Mouse (Mus musculus) limb, embryonic 11.5 days (tissue): ENCODE data around the gene Gpn2. TPM values are rescaled to one million over a fixed set of nuclear protein-coding genes. Genes with fewer than 3 reads are reported as not detected.

Experiments
- ATAC-seq: fragments of 200-750 bp; cut with Nextera tagmentation; 2 replicates; pipeline ENCODE4 v1.8.0; 2017; ENCODE audit warnings: low read depth; ENCODE audit not compliant: insufficient number of reproducible peaks, low FRiP score, low TSS enrichment
- DNase-seq: peaks from one replicate; pipeline ENCODE4 v3.0.0-alpha.2; 2015; ENCODE audit warnings: low spot score
- H3K27ac ChIP-seq: fragments of 300-500 bp; sonication (generic); replicated peaks from 2 replicates; pipeline ENCODE4 v1.5.1; 2014; ENCODE audit warnings: low read depth, mild to moderate bottlenecking, low read length
- H3K27me3 ChIP-seq: fragments of 300-500 bp; sonication (generic); 2 replicates; pipeline ENCODE4 v1.6.1; 2014; ENCODE audit warnings: mild to moderate bottlenecking, low read length, mixed read lengths; ENCODE audit not compliant: control insufficient read depth, insufficient read depth
- H3K36me3 ChIP-seq: fragments of 300-500 bp; sonication (generic); 2 replicates; pipeline ENCODE4 v1.6.1; 2014; ENCODE audit warnings: mild to moderate bottlenecking, low read length, moderate library complexity, mixed read lengths; ENCODE audit not compliant: control insufficient read depth, insufficient read depth
- H3K4me1 ChIP-seq: fragments of 300-500 bp; sonication (generic); 2 replicates; pipeline ENCODE4 v1.6.1; 2014; ENCODE audit warnings: low read length, mixed read lengths; ENCODE audit not compliant: control insufficient read depth, insufficient read depth
- H3K4me2 ChIP-seq: fragments of 300-500 bp; sonication (generic); 2 replicates; pipeline ENCODE4 v1.6.1; 2014; ENCODE audit warnings: low read depth, mild to moderate bottlenecking, moderate library complexity; ENCODE audit not compliant: severe bottlenecking
- H3K4me3 ChIP-seq: fragments of 300-500 bp; sonication (generic); 2 replicates; pipeline ENCODE4 v1.5.1; 2014; ENCODE audit warnings: low read depth, low read length
- H3K9ac ChIP-seq: fragments of 300-500 bp; sonication (generic); 2 replicates; pipeline ENCODE4 v1.6.1; 2014; ENCODE audit warnings: mild to moderate bottlenecking, low read length
- H3K9me3 ChIP-seq: fragments of 300-500 bp; sonication (generic); 2 replicates; pipeline ENCODE4 v1.6.1; 2016; ENCODE audit warnings: low read length; ENCODE audit not compliant: control insufficient read depth
- WGBS: fragments of 180-500 bp; shearing (Covaris S2); extraction: QIAGEN DNeasy Blood & Tissue Kit; methylation state at CpG from one replicate; pipeline ENCODE4 v1.1.7; 2014; 5-methylcytosine and 5-hydroxymethylcytosine counted together
- polyA plus RNA-seq: library from polyadenylated mRNA; unstranded; fragments of >200 nt; fragmentation: Nextera tagmentation; extraction: Ambion mirVana; gene quantifications from 2 replicates; pipeline ENCODE4 v1.2.1, GENCODE M21; 2014

Gpn2 gene
- polyA plus RNA-seq, 1 experiment from 2014 or later, result 26.6 TPM

DNA sequence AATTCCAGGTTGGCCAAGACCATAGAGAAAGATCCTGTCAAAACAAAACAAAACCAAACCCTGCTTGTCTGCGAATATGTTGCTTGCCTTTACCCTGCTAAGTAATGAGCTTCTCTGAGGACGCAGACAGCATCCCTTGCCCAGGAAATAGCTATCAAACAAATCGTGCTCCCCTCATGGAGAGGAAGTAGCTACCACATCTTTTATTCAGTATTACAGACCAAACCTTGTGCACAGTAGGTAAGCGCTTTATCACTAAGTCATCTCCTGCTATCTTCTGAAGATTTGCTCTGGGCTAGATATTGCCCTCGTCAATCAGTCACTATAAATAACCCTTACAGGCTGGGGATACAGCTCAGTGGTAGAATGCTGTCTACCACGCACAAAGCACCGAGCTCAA, 45.0 kb downstream of the Gpn2 start:
- no peaks in the 10 kb centered on the region for H3K9me3 ChIP-seq
- DNase-seq, result no peak
- no peaks in the 10 kb centered on the region for H3K27me3 ChIP-seq
- no peak overlapping the region for H3K4me3 ChIP-seq
- peaks cover 2% of the 10 kb centered on the region for H3K36me3 ChIP-seq
- WGBS, result 86% methylated on average over 7 of the region's 7 CpGs
- peaks cover 5% of the 10 kb centered on the region; the same call in 1 of the 2 replicates for H3K4me1 ChIP-seq
- H3K9ac ChIP-seq, result no peak overlapping the region
- no peak for ATAC-seq
- no peak overlapping the region for H3K4me2 ChIP-seq
- no peak overlapping the region for H3K27ac ChIP-seq

DNA sequence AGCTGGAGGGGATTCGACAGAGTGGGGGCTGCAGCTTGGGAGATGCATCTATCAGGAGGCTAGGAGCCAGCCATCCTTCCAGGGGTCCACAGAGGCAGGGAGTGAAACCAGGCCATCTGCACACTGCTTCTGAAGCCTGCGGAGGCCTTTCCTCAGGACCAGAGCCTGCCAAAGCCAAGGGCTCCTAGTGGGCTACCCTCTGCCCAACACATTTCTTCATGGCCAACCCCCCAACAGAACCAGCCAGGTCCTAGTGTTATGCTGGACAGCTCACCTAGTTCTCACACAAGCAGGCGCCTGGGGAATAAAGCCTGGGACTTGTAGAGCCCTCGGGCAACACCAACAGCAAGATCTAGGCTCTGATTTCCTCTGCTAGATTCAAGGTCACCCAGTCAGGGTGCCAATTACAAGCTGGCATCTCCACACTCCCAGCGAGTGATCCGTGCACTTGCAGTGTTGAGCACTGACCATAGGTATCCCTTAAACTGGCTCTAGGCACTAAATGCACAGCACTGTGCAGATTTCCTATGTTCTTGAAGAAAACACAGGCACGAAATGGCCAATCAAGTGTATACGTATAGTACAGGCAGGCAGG, 46.3 kb downstream of the Gpn2 start:
- Histone ChIP-seq H3K36me3 (peaks cover 2% of the 10 kb centered on the region; the same call in 1 of the 2 replicates), H3K4me3 (no peak overlapping the region), H3K27me3 (no peaks in the 10 kb centered on the region), H3K9ac (no peak overlapping the region), H3K27ac (no peak overlapping the region), H3K9me3 (no peaks in the 10 kb centered on the region), H3K4me1 (peaks cover 5% of the 10 kb centered on the region; the same call in 1 of the 2 replicates), H3K4me2 (no peak overlapping the region)
- WGBS, result 90% methylated on average over 8 of the region's 8 CpGs
- ATAC-seq (no peak), DNase-seq (no peak)

DNA sequence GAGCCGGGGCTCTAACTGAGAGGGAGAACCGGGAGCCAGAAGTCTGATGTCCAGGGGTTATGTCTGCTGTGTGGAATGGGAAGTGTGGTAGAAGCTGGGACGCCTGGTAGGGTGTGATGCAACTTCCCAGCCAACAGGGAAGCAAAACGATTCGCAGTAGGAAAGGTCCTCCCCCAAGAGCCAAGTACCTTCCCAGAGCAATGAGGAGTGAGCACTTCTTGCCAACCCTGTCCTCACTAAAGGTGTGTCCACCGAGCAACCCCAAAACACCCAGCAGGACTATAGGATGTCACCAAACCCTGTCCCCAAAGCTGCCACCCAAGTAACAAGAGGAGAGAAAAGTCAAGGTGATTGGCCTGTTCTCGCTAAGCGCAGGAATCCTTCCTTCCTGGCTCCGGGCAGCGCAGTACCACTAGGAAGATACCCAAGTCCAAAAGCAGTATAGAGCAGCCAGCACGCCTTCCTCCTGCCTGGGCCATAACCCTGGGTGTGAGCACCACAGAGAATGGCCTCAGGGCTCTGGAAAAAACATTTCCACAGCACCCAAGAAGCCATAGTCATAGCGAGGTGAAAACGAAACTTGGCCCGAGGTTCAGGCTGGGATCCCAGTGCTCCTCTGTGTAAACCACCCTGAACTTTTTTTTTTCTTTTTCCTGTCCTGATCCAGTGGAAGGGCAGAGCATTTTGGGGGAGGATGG, 47.1 kb downstream of the Gpn2 start:
- Histone ChIP-seq H3K4me3 (no peak overlapping the region), H3K4me1 (peaks cover 5% of the 10 kb centered on the region; the same call in 1 of the 2 replicates), H3K9me3 (no peaks in the 10 kb centered on the region), H3K36me3 (no peaks in the 10 kb centered on the region), H3K4me2 (no peak overlapping the region), H3K27ac (no peak overlapping the region), H3K27me3 (no peaks in the 10 kb centered on the region), H3K9ac (no peak overlapping the region)
- DNase-seq (no peak), ATAC-seq (no peak)
- WGBS, result 78% methylated on average over 14 of the region's 14 CpGs

DNA sequence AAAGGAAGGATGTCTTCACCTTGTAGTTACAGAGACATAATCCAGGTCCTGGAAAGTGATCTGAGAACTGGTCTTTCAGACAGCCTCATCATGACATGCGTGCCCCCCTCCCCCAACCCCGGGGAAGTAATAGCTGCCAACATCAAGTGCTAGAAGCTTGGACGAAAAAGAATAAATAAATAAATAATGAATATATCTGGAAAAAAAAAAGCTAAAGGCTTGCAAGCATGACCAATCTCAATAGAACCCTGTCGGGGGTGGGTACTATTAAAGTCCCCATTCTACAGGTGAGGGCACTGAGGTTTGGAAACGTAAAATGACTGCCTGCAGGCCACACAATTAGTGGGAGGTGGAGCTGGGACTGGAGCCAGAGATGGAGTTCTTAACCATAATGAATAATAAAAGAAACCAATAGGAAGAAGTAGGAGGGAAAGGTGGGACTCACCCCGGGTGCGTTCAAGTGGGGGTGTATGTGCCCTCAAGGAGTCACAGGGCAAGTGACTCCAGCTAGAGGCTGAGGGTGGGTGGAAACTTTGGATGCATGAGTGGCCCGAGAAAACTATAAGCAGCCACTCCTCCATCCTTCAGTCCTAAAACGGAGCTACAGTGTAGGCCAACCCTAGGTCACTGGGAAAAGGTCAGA, 47.7 kb downstream of the Gpn2 start:
- Histone ChIP-seq H3K4me3 (peak overlapping the region; percentile 80), H3K27me3 (no peaks in the 10 kb centered on the region), H3K4me1 (peaks cover 5% of the 10 kb centered on the region; the same call in 1 of the 2 replicates), H3K4me2 (peak overlapping the region; percentile 94), H3K9me3 (no peaks in the 10 kb centered on the region), H3K36me3 (no peaks in the 10 kb centered on the region), H3K9ac (peak overlapping the region; percentile 97), H3K27ac (no peak overlapping the region)
- no peak for DNase-seq
- ATAC-seq, result no peak
- 53% methylated on average over 9 of the region's 9 CpGs for WGBS

DNA sequence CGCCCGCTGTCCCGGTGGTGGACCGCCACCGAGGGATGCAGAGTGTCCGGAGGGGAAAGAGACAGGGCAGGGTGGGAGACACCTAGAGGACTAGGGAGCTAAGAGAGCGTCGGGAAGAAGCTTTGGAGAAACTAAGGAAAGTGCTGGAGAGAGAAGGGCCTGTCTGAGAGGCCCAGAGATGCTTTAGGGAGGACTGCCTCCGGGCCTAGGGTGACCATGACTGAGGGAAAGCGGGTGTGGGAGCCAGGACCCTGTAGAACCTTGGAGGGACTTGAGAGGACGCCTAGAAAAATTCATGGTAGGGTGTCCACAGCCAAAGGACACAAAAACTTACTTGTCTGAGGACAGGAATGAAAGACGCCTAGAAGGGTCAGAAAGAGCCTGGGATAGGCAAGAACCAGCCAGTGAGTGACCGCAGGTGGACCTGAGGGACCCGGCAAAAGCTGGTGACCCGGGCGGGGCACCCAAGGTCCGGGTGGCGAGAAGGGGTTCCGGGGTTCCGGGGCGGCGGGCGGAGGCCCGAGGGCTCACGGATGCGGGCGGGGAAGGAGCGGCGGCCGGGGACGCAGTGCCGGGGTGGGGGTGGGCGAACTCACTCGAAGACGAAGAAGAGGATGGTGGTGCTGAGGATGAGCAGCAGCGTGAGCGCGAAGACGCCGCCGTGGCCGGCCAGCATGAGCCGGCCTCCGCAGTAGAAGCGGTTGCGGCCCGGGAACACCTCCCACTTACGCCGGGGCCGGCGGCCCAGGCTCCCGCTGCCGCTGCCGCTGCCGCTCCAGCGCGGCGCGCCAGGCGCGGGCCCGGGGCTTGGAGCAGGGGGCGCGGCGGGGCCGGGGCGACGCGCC, 48.5 kb downstream of the Gpn2 start:
- Histone ChIP-seq H3K36me3 (no peaks in the 10 kb centered on the region), H3K4me3 (peak overlapping the region; percentile 80), H3K9ac (peak overlapping the region; percentile 97), H3K27ac (peak overlapping the region; percentile 59; the same call in 1 of the 2 replicates), H3K27me3 (no peaks in the 10 kb centered on the region), H3K4me1 (peaks cover 5% of the 10 kb centered on the region; the same call in 1 of the 2 replicates), H3K4me2 (peak overlapping the region; percentile 94), H3K9me3 (no peaks in the 10 kb centered on the region)
- WGBS, result 1% methylated on average over 65 of the region's 69 CpGs
- ATAC-seq (0 out of 2 replicates have a peak, but pooled peaks have one; percentile 44), DNase-seq (peak; percentile 61)

DNA sequence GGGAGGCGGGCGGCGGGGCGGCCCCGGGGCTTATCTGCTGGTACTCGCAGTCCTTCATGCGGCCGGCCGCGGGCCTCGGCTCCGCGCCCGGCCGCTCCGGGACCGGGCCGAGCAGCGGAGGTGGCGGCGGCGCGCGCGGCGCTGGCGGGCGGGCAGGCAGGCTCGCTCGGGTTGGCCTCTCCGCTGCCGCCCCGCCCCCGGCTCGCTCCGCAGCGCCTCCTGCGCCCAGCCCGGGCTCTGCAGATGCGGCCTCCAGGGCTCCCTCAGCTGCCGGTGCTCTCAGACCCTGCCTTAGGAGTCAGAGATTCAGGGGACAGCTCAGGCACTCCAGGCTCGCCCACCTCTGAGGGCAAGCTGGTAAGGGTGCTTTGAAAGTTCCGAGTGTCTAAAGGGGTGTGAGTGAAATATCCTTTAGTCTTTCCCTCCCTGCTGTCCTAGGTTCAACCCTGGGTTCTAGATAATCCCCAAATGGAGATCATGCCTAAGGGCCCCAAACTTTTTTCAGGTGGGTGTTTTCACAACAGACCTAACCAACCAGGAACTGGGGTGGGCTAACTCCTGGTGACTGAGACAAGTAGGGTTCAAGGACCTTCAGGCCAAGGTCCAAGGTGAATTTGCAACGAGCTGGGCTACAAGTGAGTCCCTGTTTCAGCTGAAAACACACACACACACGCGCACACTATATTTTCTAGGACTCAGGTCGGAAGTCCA, 49.3 kb downstream of the Gpn2 start:
- H3K27ac ChIP-seq, result peak overlapping the region; percentile 59; the same call in 1 of the 2 replicates
- peak; percentile 65; the same call in 1 of the 2 replicates for ATAC-seq
- no peaks in the 10 kb centered on the region for H3K36me3 ChIP-seq
- H3K4me1 ChIP-seq, result peaks cover 5% of the 10 kb centered on the region; the same call in 1 of the 2 replicates
- WGBS, result 10% methylated on average over 36 of the region's 47 CpGs
- peak; percentile 94 for DNase-seq
- no peaks in the 10 kb centered on the region for H3K9me3 ChIP-seq
- H3K27me3 ChIP-seq, result no peaks in the 10 kb centered on the region
- H3K9ac ChIP-seq, result peak overlapping the region; percentile 97
- peak overlapping the region; percentile 94 for H3K4me2 ChIP-seq
- peak overlapping the region; percentile 80 for H3K4me3 ChIP-seq

DNA sequence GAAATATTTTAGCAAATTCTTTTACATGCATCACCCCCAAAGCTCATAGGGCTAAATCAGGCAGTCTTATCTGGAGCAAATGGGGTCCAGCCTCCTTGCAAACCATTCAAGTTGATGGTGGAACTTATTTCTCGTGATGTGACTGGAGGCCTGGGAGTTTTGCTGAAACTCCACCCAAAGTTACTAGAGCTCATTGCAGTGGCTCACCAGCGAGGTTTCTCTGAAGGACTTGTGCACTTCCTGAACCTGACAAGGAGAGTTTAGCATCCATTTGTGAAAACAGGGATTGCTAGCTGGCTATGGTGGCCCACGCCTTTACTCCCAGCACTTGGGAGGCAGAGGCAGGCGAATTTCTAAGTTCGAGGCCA, 49.9 kb downstream of the Gpn2 start:
- Histone ChIP-seq H3K9ac (no peak overlapping the region), H3K27ac (no peak overlapping the region), H3K4me2 (no peak overlapping the region), H3K4me1 (peaks cover 5% of the 10 kb centered on the region; the same call in 1 of the 2 replicates), H3K27me3 (no peaks in the 10 kb centered on the region), H3K36me3 (no peaks in the 10 kb centered on the region), H3K9me3 (no peaks in the 10 kb centered on the region), H3K4me3 (no peak overlapping the region)
- ATAC-seq (no peak), DNase-seq (no peak)
- 81% methylated on average over 5 of the region's 5 CpGs for WGBS
